Mouse (Mus musculus): ENCODE data around the gene Vapb. TPM values are rescaled to one million over a fixed set of nuclear protein-coding genes. Genes with fewer than 3 reads are reported as not detected.

Vapb gene
- polyA plus RNA-seq, 1 experiment from 2014 or later, result 10.2 TPM

- Histone ChIP-seq H3K4me1 (peaks cover 18% of the 10 kb centered on the region), H3K9me3 (peaks cover 11% of the 10 kb centered on the region), H3K27ac (no peak overlapping the region), H3K4me3 (no peak overlapping the region), H3K36me3 (replicated peaks) (peaks cover 16% of the 10 kb centered on the region), H3K27me3 (ENCODE audit: poor library complexity, severe bottlenecking) (no peaks in the 10 kb centered on the region)
- no peak for DNase-seq (ENCODE audit: extremely low spot score, low spot score)
- WGBS, result 92% methylated on average over 9 of the region's 9 CpGs
Observed at GRCm38 (mm10) chr2:173742744-173743143, 5.4 kb downstream of the Vapb start.

- Histone ChIP-seq H3K4me1 (peaks cover 3% of the 10 kb centered on the region; the same call in 1 of the 2 replicates), H3K27me3 (ENCODE audit: poor library complexity, severe bottlenecking) (no peaks in the 10 kb centered on the region), H3K9me3 (peaks cover 11% of the 10 kb centered on the region), H3K4me3 (no peak overlapping the region), H3K36me3 (replicated peaks) (peaks cover 9% of the 10 kb centered on the region), H3K27ac (no peak overlapping the region)
- 93% methylated on average over 7 of the region's 7 CpGs for WGBS
- no peak for DNase-seq (ENCODE audit: extremely low spot score, low spot score)
Observed at GRCm38 (mm10) chr2:173744070-173744815, 6.9 kb downstream of the Vapb start.

DNA sequence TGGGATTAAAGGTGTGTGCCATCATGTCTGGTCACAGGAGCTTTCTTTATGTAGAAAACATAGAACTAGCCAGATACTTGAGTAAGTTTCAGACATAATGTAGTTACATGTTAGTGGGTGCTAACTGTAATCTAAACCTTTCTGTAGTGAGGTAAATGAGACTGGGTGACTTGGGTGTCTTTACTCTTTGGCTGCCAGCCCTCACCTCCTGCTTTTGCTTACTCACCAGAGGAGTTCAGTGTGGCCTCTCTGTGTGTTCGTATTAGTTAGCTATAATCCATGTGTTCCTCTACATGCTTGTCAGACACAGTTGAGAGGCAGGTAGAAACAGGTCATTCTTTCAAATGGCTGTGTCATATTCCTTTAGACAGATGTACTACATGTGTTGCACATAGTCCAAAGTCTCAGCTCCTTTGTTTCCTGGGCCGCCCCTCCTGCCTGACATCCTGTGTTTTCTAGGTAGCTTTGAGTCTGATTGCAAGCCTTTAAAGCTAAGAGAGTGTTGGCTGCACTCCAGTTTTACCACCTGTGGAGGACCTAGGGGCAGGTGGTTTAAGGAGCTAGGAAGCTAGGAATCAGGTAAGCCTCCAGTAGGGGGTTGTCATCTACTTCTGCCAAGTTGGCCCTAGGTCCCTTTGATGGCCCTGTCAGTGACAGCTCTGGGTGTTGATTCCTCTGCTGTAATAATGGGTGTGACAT, 11.8 kb downstream of the Vapb start:
- Histone ChIP-seq H3K4me1 (0 out of 2 replicates have a peak, but pooled peaks cover 4% of the 10 kb centered on the region), H3K27me3 (ENCODE audit: poor library complexity, severe bottlenecking) (no peaks in the 10 kb centered on the region), H3K27ac (no peak overlapping the region), H3K36me3 (replicated peaks) (peaks cover 8% of the 10 kb centered on the region), H3K9me3 (peaks cover 11% of the 10 kb centered on the region), H3K4me3 (no peak overlapping the region)
- WGBS, result 95% methylated on average over 2 of the region's 2 CpGs
- no peak for DNase-seq (ENCODE audit: extremely low spot score, low spot score)

DNA sequence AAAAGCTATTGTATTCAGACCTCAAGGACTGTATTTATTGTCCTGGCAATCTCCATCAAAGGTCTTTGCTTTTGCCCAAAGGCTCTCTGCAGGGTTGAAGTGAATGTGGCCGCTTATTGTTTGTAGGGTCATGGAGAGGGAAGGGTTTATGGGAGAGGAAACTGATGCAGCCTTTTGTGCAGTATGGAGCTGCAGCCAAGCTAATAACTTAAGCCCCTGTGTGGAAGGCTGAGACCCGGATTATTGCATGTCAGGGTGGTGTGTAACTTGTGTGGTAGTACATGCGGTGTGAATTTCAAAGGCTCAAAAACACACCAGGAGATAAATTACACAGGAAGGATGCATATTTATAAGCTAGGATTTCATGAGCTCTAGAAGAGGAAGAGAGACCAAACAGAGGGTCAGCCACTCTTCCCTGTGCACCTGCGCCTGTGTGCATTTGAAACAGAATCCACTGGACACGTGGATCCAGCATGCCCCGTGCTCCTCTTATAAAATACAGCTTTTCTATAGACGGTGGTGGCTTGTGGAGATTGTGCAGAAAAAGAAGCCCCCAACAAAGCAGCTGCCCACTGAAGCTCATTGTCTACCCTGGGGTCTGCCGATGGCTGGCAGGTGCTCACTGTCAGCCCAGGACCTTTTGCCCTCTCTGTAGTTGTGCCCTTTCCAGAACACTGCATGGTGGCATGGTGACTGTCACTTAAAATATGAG, 18.3 kb downstream of the Vapb start:
- Histone ChIP-seq H3K27ac (peak overlapping the region; percentile 72), H3K9me3 (no peaks in the 10 kb centered on the region), H3K36me3 (replicated peaks) (peaks cover 1% of the 10 kb centered on the region; the same call in 1 of the 2 replicates), H3K27me3 (ENCODE audit: poor library complexity, severe bottlenecking) (no peaks in the 10 kb centered on the region), H3K4me1 (peaks cover 27% of the 10 kb centered on the region), H3K4me3 (no peak overlapping the region)
- whole genome bisulfite sequencing, result 63% methylated on average over 8 of the region's 8 CpGs
- DNase-seq (ENCODE audit: extremely low spot score, low spot score), result no peak

DNA sequence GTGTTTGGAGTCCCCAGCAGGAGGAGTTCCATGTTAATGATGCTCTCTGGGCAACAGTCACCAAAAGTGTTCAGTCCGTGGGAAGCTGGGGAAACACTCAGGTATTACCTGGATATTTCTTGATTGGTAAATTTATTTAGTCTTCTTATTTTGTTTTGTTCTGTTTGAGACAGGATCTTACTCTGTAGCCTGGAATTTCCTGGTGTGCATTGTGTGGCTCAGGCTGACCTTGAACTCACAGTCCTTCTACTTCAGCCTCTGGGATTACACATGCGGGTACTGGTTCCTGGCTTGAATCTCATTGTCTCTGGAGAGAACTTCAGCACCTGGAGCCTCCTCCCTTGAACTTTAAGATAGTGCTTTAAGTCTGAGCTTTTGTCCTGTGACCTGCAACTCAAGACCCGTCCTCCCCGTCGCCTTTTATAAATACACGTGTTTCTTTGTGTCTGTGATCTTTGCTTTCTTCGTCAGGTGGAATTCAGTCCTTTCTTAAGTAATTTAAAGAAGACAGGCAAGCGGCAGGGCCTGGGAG, 20.4 kb downstream of the Vapb start:
- Histone ChIP-seq H3K9me3 (no peaks in the 10 kb centered on the region), H3K27ac (no peak overlapping the region), H3K36me3 (replicated peaks) (peaks cover 11% of the 10 kb centered on the region; the same call in 1 of the 2 replicates), H3K4me3 (no peak overlapping the region), H3K4me1 (peaks cover 31% of the 10 kb centered on the region), H3K27me3 (ENCODE audit: poor library complexity, severe bottlenecking) (no peaks in the 10 kb centered on the region)
- DNase-seq (ENCODE audit: extremely low spot score, low spot score), result no peak
- 89% methylated on average over 8 of the region's 8 CpGs for WGBS

DNA sequence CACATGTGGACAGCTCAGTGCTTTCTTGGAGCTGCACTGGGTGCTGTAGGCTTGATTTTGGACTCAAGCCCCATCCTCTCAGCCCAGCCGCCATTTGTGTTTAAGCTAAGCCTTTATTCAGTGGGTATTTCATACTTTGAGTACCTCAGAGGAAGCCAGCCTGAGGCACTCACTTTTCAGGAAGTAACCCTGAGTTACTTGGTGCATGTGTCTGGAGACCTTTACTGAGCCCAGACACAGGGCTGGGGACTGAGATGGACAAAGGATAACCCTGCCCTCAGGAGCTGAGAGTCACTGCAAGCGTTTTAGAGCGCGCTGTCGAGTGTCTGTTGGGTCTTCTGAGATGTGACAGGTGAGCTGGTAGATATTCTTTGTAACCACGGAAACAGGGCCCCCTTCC, 23.3 kb downstream of the Vapb start:
- DNase-seq (ENCODE audit: extremely low spot score, low spot score), result no peak
- no peak overlapping the region for H3K27ac ChIP-seq
- H3K4me1 ChIP-seq, result peaks cover 16% of the 10 kb centered on the region
- H3K9me3 ChIP-seq, result no peaks in the 10 kb centered on the region
- H3K36me3 ChIP-seq (replicated peaks), result peaks cover 22% of the 10 kb centered on the region
- no peak overlapping the region for H3K4me3 ChIP-seq
- H3K27me3 ChIP-seq (ENCODE audit: poor library complexity, severe bottlenecking), result no peaks in the 10 kb centered on the region
- 93% methylated on average over 6 of the region's 6 CpGs for WGBS

DNA sequence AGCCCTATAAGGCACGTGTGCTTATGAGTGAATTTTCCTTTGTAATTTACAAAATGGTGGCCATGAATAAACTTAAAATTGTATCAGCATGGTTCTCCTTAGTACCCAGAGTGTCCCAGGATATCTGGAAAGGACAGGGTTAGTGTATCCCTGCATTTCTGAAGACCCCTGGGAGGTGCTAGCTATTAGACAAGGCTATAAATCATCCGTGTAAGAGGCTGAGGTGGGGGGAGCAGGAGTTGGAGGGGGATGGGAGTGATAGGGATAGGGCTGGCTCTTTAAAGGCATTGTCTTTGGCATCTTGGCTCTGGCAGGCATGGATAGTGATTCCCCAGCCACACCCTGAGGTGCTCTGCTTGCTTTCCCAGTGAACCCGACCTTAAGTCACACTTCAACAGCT, 27.3 kb downstream of the Vapb start:
- Histone ChIP-seq H3K4me3 (no peak overlapping the region), H3K9me3 (no peaks in the 10 kb centered on the region), H3K4me1 (peaks cover 21% of the 10 kb centered on the region), H3K36me3 (replicated peaks) (peaks cover 39% of the 10 kb centered on the region), H3K27me3 (ENCODE audit: poor library complexity, severe bottlenecking) (no peaks in the 10 kb centered on the region), H3K27ac (no peak overlapping the region)
- 81% methylated on average over 3 of the region's 3 CpGs for WGBS
- no peak for DNase-seq (ENCODE audit: extremely low spot score, low spot score)

DNA sequence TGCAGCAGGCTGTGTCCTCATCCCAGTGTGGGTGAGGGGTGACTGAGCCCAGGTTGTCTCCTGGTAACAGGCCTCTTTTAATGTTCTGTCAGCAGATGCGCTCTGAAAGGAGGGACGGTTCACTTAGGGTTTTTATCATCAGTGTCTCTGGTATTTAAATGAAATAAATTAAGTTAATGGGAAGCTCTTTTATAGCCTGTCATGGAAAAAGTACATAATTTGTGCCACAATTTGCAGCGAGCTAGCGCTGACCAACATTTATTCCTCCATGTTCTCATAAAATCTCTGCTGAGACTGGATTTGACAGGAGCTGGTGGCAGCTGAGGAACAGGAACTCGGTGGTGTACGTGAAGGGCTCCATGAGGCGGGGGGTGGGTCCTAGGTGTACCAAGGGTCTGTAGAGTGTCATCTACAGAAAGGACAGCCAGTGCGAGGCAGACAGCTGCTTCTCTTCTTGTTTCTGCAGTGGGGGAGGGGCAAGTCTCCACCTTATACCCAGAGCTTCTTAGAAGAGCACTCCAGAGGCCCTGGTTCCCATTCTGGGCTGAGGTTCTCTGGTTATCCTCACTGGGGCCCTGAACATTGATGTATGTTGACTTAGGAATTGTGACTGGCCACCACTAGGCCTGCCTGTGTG, 30.8 kb downstream of the Vapb start:
- H3K27ac ChIP-seq, result no peak overlapping the region
- peaks cover 41% of the 10 kb centered on the region for H3K4me1 ChIP-seq
- 88% methylated on average over 8 of the region's 8 CpGs for WGBS
- H3K9me3 ChIP-seq, result no peaks in the 10 kb centered on the region
- H3K4me3 ChIP-seq, result no peak overlapping the region
- no peak for DNase-seq (ENCODE audit: extremely low spot score, low spot score)
- no peaks in the 10 kb centered on the region for H3K27me3 ChIP-seq (ENCODE audit: poor library complexity, severe bottlenecking)
- peaks cover 33% of the 10 kb centered on the region for H3K36me3 ChIP-seq (replicated peaks)

DNA sequence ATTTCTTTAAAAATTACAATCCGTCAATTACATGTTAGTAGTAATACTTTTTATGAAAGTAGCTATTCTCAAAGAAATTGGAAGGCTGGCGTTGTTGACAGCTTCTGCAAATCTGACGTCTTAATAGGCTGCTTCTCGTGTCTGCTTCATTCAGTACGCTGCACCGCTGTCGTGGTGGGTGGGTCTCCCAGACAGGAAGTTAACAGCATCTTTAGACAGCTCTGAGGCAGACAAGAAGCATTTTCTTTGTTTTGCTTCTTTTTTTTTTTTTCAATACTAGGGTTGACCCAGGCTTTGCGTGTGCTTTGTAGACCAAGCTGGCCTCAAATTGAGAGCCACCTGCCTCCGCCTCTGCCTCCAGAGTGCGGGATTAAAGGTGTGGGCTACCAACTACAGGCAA, 31.9 kb downstream of the Vapb start:
- peaks cover 28% of the 10 kb centered on the region for H3K36me3 ChIP-seq (replicated peaks)
- H3K9me3 ChIP-seq, result no peaks in the 10 kb centered on the region
- peak overlapping the region; percentile 48; the same call in 1 of the 2 replicates for H3K27ac ChIP-seq
- DNase-seq (ENCODE audit: extremely low spot score, low spot score), result no peak
- H3K4me3 ChIP-seq, result no peak overlapping the region
- peaks cover 45% of the 10 kb centered on the region for H3K4me1 ChIP-seq
- WGBS, result 77% methylated on average over 10 of the region's 10 CpGs
- H3K27me3 ChIP-seq (ENCODE audit: poor library complexity, severe bottlenecking), result no peaks in the 10 kb centered on the region

GRCm38 (mm10) chr2:173770620-173771019, 33.3 kb downstream of the Vapb start:
- 75% methylated on average over 5 of the region's 5 CpGs for WGBS
- Histone ChIP-seq H3K4me3 (no peak overlapping the region), H3K27ac (no peak overlapping the region), H3K27me3 (ENCODE audit: poor library complexity, severe bottlenecking) (no peaks in the 10 kb centered on the region), H3K9me3 (no peaks in the 10 kb centered on the region), H3K4me1 (peaks cover 57% of the 10 kb centered on the region), H3K36me3 (replicated peaks) (peaks cover 25% of the 10 kb centered on the region)
- no peak for DNase-seq (ENCODE audit: extremely low spot score, low spot score)

GRCm38 (mm10) chr2:173771706-173772105, 34.4 kb downstream of the Vapb start:
- Histone ChIP-seq H3K27ac (peak overlapping the region; percentile 74), H3K4me3 (no peak overlapping the region), H3K4me1 (peaks cover 67% of the 10 kb centered on the region), H3K36me3 (replicated peaks) (peaks cover 21% of the 10 kb centered on the region), H3K9me3 (no peaks in the 10 kb centered on the region), H3K27me3 (ENCODE audit: poor library complexity, severe bottlenecking) (no peaks in the 10 kb centered on the region)
- DNase-seq (ENCODE audit: extremely low spot score, low spot score), result no peak
- 66% methylated on average over 8 of the region's 8 CpGs for WGBS

- Histone ChIP-seq H3K4me1 (peaks cover 73% of the 10 kb centered on the region), H3K27me3 (ENCODE audit: poor library complexity, severe bottlenecking) (no peaks in the 10 kb centered on the region), H3K4me3 (0 out of 2 replicates have a peak overlapping the region, but pooled peaks have one; percentile 1), H3K27ac (peak overlapping the region; percentile 73; the same call in 1 of the 2 replicates), H3K36me3 (replicated peaks) (peaks cover 47% of the 10 kb centered on the region), H3K9me3 (no peaks in the 10 kb centered on the region)
- 37% methylated on average over 3 of the region's 3 CpGs for WGBS
- DNase-seq (ENCODE audit: extremely low spot score, low spot score), result no peak
Observed at GRCm38 (mm10) chr2:173775556-173775955, 38.2 kb downstream of the Vapb start.

Measured in forebrain, embryonic 10.5 days (tissue).